Mouse (Mus musculus) adrenal gland, postnatal 36 days (tissue): ENCODE measurements at regions not wholly inside any gene's neighbourhood (a gene's known extent, or its start where the extent isn't known, plus 50 kb on each side); places are given as distances from the start of the nearest gene placed in this dataset.
A peak's percentile ranks its signal among the peaks of the same experiment; 100 is the strongest.

Experiments used
- DNase-seq, 2 experiments: peaks; one replicate each; pipeline ENCODE4 v3.0.0; 2021; ENCODE audit warnings: mixed read lengths in 1 of 2

DNA sequence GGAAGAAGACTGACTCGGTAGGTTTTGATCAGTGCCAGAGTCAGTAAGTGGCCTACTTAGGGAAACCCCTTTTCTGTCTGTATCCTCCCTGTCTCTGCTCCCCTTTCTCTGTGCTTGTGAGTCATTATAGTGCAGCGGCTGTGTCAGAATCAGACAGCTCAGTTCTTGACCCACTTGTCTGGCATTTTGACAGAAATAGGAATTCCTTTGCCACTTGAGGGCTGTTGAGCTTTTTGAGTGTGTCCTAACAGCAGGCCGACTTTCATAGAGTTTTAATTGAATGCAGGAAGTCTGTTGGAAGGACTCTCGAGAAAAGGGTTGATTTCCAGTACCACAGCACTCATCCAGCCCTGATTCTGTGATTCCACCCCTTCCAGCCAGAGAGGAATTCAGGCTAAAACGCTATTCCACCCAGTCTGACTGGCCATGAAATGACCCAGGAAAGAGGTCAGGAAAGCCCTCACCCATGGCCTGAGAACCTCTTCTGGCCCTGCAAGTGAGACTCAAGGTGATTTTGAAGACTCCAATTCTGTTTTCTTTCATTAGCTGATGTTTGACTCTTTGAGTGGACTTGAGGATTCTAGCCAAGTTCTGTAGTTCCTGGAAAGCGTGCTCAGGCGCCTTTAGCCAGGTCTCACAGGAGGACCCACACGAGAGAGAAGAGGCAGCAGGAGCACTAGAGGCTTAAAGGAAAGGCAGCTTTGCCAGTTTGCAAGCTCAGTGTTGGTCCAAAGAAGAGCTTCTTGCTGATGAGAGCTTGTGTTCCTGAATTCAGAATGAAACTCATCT is 95.6 kb upstream of the Opcml start:
- DNase-seq, result no peak

- DNase-seq, result no peak
These were observed 89.0 kb upstream of the Opcml start for GRCm38 (mm10) chr9:27701559-27701958.

DNA sequence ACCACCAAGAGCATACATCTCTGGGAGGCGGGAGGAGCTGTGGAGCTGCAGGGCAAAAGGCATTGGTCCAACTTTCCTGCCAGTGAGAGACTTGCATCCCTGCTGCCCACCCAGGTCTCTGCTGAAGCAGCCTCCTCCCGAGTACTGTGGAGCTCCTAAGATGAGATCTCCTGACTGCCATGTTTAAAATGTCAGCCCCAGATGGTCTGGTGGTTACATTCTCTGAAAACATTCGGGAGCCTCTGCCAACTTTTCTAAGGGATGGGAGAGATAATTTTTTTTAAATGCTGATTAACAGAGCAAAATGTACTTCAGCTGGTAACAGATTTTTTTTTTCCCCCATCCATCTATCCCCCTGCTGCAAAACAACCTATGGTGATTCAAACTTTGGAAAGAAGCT is 88.4 kb upstream of the Opcml start:
- no peak for DNase-seq

DNA sequence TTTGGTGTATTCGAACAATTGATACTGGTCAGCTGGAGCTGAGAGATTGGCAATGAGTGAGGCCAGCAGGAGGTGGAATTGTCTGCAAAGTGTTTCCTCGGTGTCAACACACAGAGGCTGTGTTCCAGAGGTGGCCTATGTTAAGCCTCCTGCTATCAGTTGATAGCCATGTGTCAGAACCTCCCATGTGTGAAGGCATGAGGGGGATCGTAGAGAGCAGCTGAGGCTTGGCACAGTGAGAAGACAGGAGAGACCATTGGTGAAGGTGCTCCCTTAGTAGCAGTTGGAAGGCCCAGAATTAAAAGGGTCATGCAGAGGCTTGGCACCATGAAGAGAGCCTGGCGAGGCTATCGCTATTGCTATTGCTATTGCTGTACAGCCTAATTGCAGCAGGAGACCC is 86.6 kb upstream of the Opcml start:
- DNase-seq, result no peak

GRCm38 (mm10) chr9:27723840-27724408 is 66.7 kb upstream of the Opcml start:
- DNase-seq, result no peak

GRCm38 (mm10) chr9:27724576-27724975 is 66.0 kb upstream of the Opcml start:
- no peak for DNase-seq

DNA sequence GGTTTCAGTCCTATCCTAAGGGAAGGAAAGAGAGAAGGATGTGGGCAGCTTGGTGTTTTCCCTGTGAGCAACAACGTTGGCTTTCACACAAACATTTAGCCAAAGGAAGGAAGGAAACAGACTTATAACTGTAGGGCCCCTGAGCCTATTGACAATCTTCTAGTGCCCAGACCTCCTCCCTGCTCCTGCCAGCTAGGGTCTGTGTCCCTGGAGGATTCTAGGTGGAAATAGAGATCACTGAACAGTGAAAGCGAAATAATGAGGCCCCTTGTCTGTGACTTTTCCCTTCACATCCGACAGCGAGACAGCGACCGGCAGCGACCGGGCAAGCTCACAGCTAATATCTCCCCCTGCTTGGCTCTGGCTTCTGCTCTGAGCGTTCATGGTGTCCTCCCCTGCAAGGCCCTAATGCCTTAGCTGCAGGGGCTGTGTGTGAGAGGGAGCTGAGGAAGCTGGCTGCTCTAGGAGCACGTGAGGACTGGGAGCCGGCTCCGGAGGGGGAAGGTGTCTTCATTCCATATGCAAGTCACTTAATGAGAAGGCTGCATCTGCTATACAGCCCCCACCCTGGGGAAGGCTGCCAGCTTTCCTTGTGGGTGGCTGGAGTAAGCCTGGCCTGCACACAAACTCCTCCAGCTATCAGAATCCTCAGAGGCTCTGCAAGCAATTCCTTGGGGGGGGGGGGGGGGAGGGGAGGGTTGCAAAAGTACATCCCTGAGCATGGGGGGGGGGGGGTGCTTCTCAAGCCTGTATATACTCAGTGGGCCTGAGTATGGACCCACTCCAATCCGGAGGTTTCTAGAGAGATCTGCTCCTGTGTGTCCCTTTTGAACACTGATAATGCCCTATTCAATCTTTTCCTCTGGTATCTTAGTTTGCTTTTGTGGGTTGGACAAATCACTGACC is 61.7 kb upstream of the Opcml start:
- no peak for DNase-seq

GRCm38 (mm10) chr9:27729558-27729889 is 61.1 kb upstream of the Opcml start:
- no peak for DNase-seq

DNA sequence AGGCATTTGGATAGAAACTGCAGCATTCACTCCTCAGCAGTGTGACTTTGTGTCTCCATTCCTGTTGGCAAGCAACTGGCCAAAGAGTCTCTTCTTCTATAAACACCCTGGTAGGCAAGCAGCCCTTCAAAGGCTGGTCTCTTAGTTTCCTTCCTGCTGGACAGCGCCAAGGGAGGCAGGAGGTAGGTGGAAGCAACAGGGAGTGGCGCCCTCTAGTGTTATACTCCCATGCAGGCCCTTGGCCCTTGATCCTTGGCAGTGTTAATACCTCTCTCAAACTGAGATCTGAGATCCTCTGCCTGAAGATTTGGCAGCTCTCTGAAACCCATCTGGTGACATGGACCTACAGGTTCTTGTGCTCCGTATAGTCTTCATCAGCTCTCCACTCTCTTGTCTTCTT is 51.3 kb upstream of the Opcml start:
- peak; percentile 13 to 48 for DNase-seq
